Mouse (Mus musculus) forebrain, embryonic 16.5 days (tissue): ENCODE measurements at regions not wholly inside any gene's neighbourhood (a gene's known extent, or its start where the extent isn't known, plus 50 kb on each side); places are given as distances from the start of the nearest gene placed in this dataset.

Experiments used
- ATAC-seq: fragments of 200-750 bp; cut with Nextera tagmentation; 2 replicates; pipeline ENCODE4 v1.8.0; 2017; ENCODE audit warnings: mild to moderate bottlenecking, moderate library complexity
- H3K27ac ChIP-seq: fragments of 300-500 bp; sonication (generic); 2 replicates; pipeline ENCODE4 v1.5.1; 2014; ENCODE audit warnings: low read length, control low read depth
- H3K27me3 ChIP-seq: fragments of 300-500 bp; sonication (generic); replicated peaks from 2 replicates; pipeline ENCODE4 v1.6.1; 2014; ENCODE audit warnings: low read length; ENCODE audit not compliant: control insufficient read depth, insufficient read depth
- H3K36me3 ChIP-seq: fragments of 300-500 bp; sonication (generic); 2 replicates; pipeline ENCODE4 v1.6.1; 2014; ENCODE audit not compliant: control insufficient read depth, insufficient read depth
- H3K4me1 ChIP-seq: fragments of 300-500 bp; sonication (generic); replicated peaks from 2 replicates; pipeline ENCODE4 v1.6.1; 2014; ENCODE audit warnings: low read length; ENCODE audit not compliant: control insufficient read depth, insufficient read depth
- H3K4me2 ChIP-seq: fragments of 300-500 bp; sonication (generic); 2 replicates; pipeline ENCODE4 v1.6.1; 2014; ENCODE audit warnings: mild to moderate bottlenecking, low read length, control low read depth
- H3K4me3 ChIP-seq: fragments of 300-500 bp; sonication (generic); replicated peaks from 2 replicates; pipeline ENCODE4 v1.5.1; 2014; ENCODE audit warnings: mild to moderate bottlenecking, low read length, control low read depth
- H3K9ac ChIP-seq: fragments of 300-500 bp; sonication (generic); replicated peaks from 2 replicates; pipeline ENCODE4 v1.6.1; 2014; ENCODE audit warnings: low read depth, low read length, control low read depth
- H3K9me3 ChIP-seq: fragments of 300-500 bp; sonication (generic); 2 replicates; pipeline ENCODE4 v1.6.1; 2016; ENCODE audit warnings: low read length; ENCODE audit not compliant: control insufficient read depth
- WGBS: fragments of 180-500 bp; shearing (Covaris S2); extraction: QIAGEN DNeasy Blood & Tissue Kit; methylation state at CpG from one replicate; pipeline ENCODE4 v1.1.7; 2014; 5-methylcytosine and 5-hydroxymethylcytosine counted together

- Histone ChIP-seq H3K4me2 (no peak overlapping the region), H3K27me3 (no peaks in the 10 kb centered on the region), H3K9ac (no peak overlapping the region), H3K4me1 (no peaks in the 10 kb centered on the region; the same call in 1 of the 2 replicates), H3K9me3 (no peaks in the 10 kb centered on the region), H3K4me3 (no peak overlapping the region), H3K27ac (no peak overlapping the region), H3K36me3 (no peaks in the 10 kb centered on the region)
- no peak for ATAC-seq
- WGBS: 64% methylated on average over 5 of the region's 5 CpGs
Measured at GRCm38 (mm10) chr11:64313241-64313640, 121.9 kb upstream of the Hs3st3a1 start.

- Histone ChIP-seq H3K4me3 (no peak overlapping the region), H3K9me3 (no peaks in the 10 kb centered on the region), H3K9ac (no peak overlapping the region), H3K36me3 (no peaks in the 10 kb centered on the region), H3K27ac (no peak overlapping the region), H3K4me2 (no peak overlapping the region), H3K4me1 (no peaks in the 10 kb centered on the region; the same call in 1 of the 2 replicates), H3K27me3 (no peaks in the 10 kb centered on the region)
- no peak for ATAC-seq
Measured at GRCm38 (mm10) chr11:64309881-64310280, 125.3 kb upstream of the Hs3st3a1 start.

- no peaks in the 10 kb centered on the region for H3K27me3 ChIP-seq
- H3K9ac ChIP-seq: no peak overlapping the region
- 22% methylated on average over 5 of the region's 5 CpGs for WGBS
- H3K4me1 ChIP-seq: no peaks in the 10 kb centered on the region
- no peaks in the 10 kb centered on the region for H3K9me3 ChIP-seq
- ATAC-seq: no peak
- no peak overlapping the region for H3K4me2 ChIP-seq
- H3K4me3 ChIP-seq: no peak overlapping the region
- no peak overlapping the region for H3K27ac ChIP-seq
- no peaks in the 10 kb centered on the region for H3K36me3 ChIP-seq
Measured at GRCm38 (mm10) chr11:64297825-64298224, 137.3 kb upstream of the Hs3st3a1 start.

- Histone ChIP-seq H3K36me3 (no peaks in the 10 kb centered on the region), H3K4me1 (no peaks in the 10 kb centered on the region), H3K27me3 (no peaks in the 10 kb centered on the region), H3K4me3 (no peak overlapping the region), H3K4me2 (no peak overlapping the region), H3K9ac (no peak overlapping the region), H3K9me3 (peaks cover 2% of the 10 kb centered on the region; the same call in 1 of the 2 replicates), H3K27ac (no peak overlapping the region)
- WGBS: 88% methylated on average over 3 of the region's 3 CpGs
- ATAC-seq: no peak
Measured at GRCm38 (mm10) chr11:64288236-64288635, 146.9 kb upstream of the Hs3st3a1 start.

GRCm38 (mm10) chr11:64287499-64287898 lies 147.6 kb upstream of the Hs3st3a1 start:
- ATAC-seq: no peak
- H3K36me3 ChIP-seq: no peaks in the 10 kb centered on the region
- H3K9ac ChIP-seq: no peak overlapping the region
- H3K4me1 ChIP-seq: no peaks in the 10 kb centered on the region
- H3K27me3 ChIP-seq: no peaks in the 10 kb centered on the region
- H3K4me3 ChIP-seq: no peak overlapping the region
- H3K4me2 ChIP-seq: no peak overlapping the region
- peaks cover 2% of the 10 kb centered on the region; the same call in 1 of the 2 replicates for H3K9me3 ChIP-seq
- no peak overlapping the region for H3K27ac ChIP-seq

GRCm38 (mm10) chr11:64281781-64282180 lies 153.4 kb upstream of the Hs3st3a1 start:
- no peak overlapping the region for H3K4me3 ChIP-seq
- H3K4me2 ChIP-seq: no peak overlapping the region
- H3K36me3 ChIP-seq: no peaks in the 10 kb centered on the region
- 21% methylated on average over 4 of the region's 4 CpGs for WGBS
- H3K9ac ChIP-seq: no peak overlapping the region
- no peak overlapping the region for H3K27ac ChIP-seq
- ATAC-seq: peak; percentile 15; the same call in 1 of the 2 replicates
- no peaks in the 10 kb centered on the region for H3K27me3 ChIP-seq
- peaks cover 16% of the 10 kb centered on the region for H3K4me1 ChIP-seq
- no peaks in the 10 kb centered on the region for H3K9me3 ChIP-seq

- no peak overlapping the region for H3K4me2 ChIP-seq
- no peak overlapping the region for H3K4me3 ChIP-seq
- H3K27ac ChIP-seq: no peak overlapping the region
- H3K4me1 ChIP-seq: peaks cover 16% of the 10 kb centered on the region
- no peak overlapping the region for H3K9ac ChIP-seq
- ATAC-seq: peak; percentile 93
- no peaks in the 10 kb centered on the region for H3K36me3 ChIP-seq
- H3K9me3 ChIP-seq: no peaks in the 10 kb centered on the region
- 18% methylated on average over 12 of the region's 12 CpGs for WGBS
- no peaks in the 10 kb centered on the region for H3K27me3 ChIP-seq
Measured at GRCm38 (mm10) chr11:64278259-64279003, 156.7 kb upstream of the Hs3st3a1 start.

GRCm38 (mm10) chr11:64273726-64274125 lies 161.4 kb upstream of the Hs3st3a1 start:
- Histone ChIP-seq H3K9me3 (no peaks in the 10 kb centered on the region), H3K36me3 (no peaks in the 10 kb centered on the region), H3K9ac (no peak overlapping the region), H3K4me1 (peaks cover 6% of the 10 kb centered on the region), H3K27ac (no peak overlapping the region), H3K27me3 (no peaks in the 10 kb centered on the region), H3K4me3 (no peak overlapping the region), H3K4me2 (no peak overlapping the region)
- WGBS: 56% methylated on average over 6 of the region's 6 CpGs
- no peak for ATAC-seq

GRCm38 (mm10) chr11:64273214-64273613 lies 161.9 kb upstream of the Hs3st3a1 start:
- H3K36me3 ChIP-seq: no peaks in the 10 kb centered on the region
- peaks cover 1% of the 10 kb centered on the region for H3K4me1 ChIP-seq
- H3K27me3 ChIP-seq: no peaks in the 10 kb centered on the region
- ATAC-seq: no peak
- H3K9me3 ChIP-seq: no peaks in the 10 kb centered on the region
- H3K9ac ChIP-seq: no peak overlapping the region
- no peak overlapping the region for H3K4me3 ChIP-seq
- WGBS: 95% methylated on average over 3 of the region's 3 CpGs
- H3K27ac ChIP-seq: no peak overlapping the region
- H3K4me2 ChIP-seq: no peak overlapping the region

GRCm38 (mm10) chr11:64268121-64268520 lies 167.0 kb upstream of the Hs3st3a1 start:
- Histone ChIP-seq H3K36me3 (no peaks in the 10 kb centered on the region), H3K9me3 (no peaks in the 10 kb centered on the region), H3K4me1 (no peaks in the 10 kb centered on the region), H3K27me3 (no peaks in the 10 kb centered on the region), H3K4me2 (no peak overlapping the region), H3K4me3 (no peak overlapping the region), H3K9ac (no peak overlapping the region), H3K27ac (no peak overlapping the region)
- no peak for ATAC-seq
- 83% methylated on average over 4 of the region's 4 CpGs for WGBS
